Mouse (Mus musculus): Measurements from ENCODE around the gene Agbl5. TPM values are rescaled to one million over a fixed set of nuclear protein-coding genes. Genes with fewer than 3 reads are reported as not detected.
A peak's percentile ranks its signal among the peaks of the same experiment; 100 is the strongest.

Gene Agbl5
- polyA plus RNA-seq, 1 experiment from 2014 or later: 5.7 TPM

- peaks cover 10% of the 10 kb centered on the region for H3K36me3 ChIP-seq (ENCODE audit: control insufficient read depth, insufficient read depth)
- H3K4me2 ChIP-seq (ENCODE audit: low read depth, low read length): peak overlapping the region; percentile 95
- peaks cover 12% of the 10 kb centered on the region for H3K27me3 ChIP-seq (ENCODE audit: control insufficient read depth, insufficient read depth, low read depth, low read length)
- ATAC-seq (ENCODE audit: low read depth): peak; percentile 89
- peak overlapping the region; percentile 82 for H3K9ac ChIP-seq (ENCODE audit: low read depth, low read length)
- under 1% methylated on average over 31 of the region's 31 CpGs for WGBS (ENCODE audit: insufficient replicate concordance)
- H3K4me1 ChIP-seq (ENCODE audit: control insufficient read depth, low read depth, low read length): peaks cover 15% of the 10 kb centered on the region
- H3K9me3 ChIP-seq (replicated peaks; ENCODE audit: control insufficient read depth, low read length): no peaks in the 10 kb centered on the region
- peak overlapping the region; percentile 59 for H3K27ac ChIP-seq (ENCODE audit: low read length)
- H3K4me3 ChIP-seq (ENCODE audit: low read depth, low read length): peak overlapping the region; percentile 84
These were observed 61.3 kb downstream of the Agbl5 start for GRCm38 (mm10) chr5:30949654-30950326.

GRCm38 (mm10) chr5:30950451-30950850 lies 62.0 kb downstream of the Agbl5 start:
- Histone ChIP-seq H3K4me1 (ENCODE audit: control insufficient read depth, low read depth, low read length) (peaks cover 12% of the 10 kb centered on the region), H3K9ac (ENCODE audit: low read depth, low read length) (peak overlapping the region; percentile 82), H3K4me3 (ENCODE audit: low read depth, low read length) (peak overlapping the region; percentile 84), H3K4me2 (ENCODE audit: low read depth, low read length) (peak overlapping the region; percentile 95), H3K27me3 (ENCODE audit: control insufficient read depth, insufficient read depth, low read depth, low read length) (peaks cover 6% of the 10 kb centered on the region), H3K9me3 (replicated peaks; ENCODE audit: control insufficient read depth, low read length) (no peaks in the 10 kb centered on the region), H3K36me3 (ENCODE audit: control insufficient read depth, insufficient read depth) (peaks cover 15% of the 10 kb centered on the region), H3K27ac (ENCODE audit: low read length) (peak overlapping the region; percentile 59)
- WGBS (ENCODE audit: insufficient replicate concordance): 63% methylated on average over 4 of the region's 4 CpGs
- ATAC-seq (ENCODE audit: low read depth): no peak

GRCm38 (mm10) chr5:30950922-30951321 lies 62.4 kb downstream of the Agbl5 start:
- Histone ChIP-seq H3K9ac (ENCODE audit: low read depth, low read length) (no peak overlapping the region), H3K4me2 (ENCODE audit: low read depth, low read length) (peak overlapping the region; percentile 95), H3K27me3 (ENCODE audit: control insufficient read depth, insufficient read depth, low read depth, low read length) (peaks cover 1% of the 10 kb centered on the region; the same call in 1 of the 2 replicates), H3K9me3 (replicated peaks; ENCODE audit: control insufficient read depth, low read length) (no peaks in the 10 kb centered on the region), H3K27ac (ENCODE audit: low read length) (no peak overlapping the region), H3K36me3 (ENCODE audit: control insufficient read depth, insufficient read depth) (peaks cover 19% of the 10 kb centered on the region), H3K4me3 (ENCODE audit: low read depth, low read length) (peak overlapping the region; percentile 12; the same call in 1 of the 2 replicates), H3K4me1 (ENCODE audit: control insufficient read depth, low read depth, low read length) (peaks cover 12% of the 10 kb centered on the region)
- 93% methylated on average over 2 of the region's 2 CpGs for WGBS (ENCODE audit: insufficient replicate concordance)
- no peak for ATAC-seq (ENCODE audit: low read depth)

GRCm38 (mm10) chr5:30951706-30952105 lies 63.2 kb downstream of the Agbl5 start:
- H3K27me3 ChIP-seq (ENCODE audit: control insufficient read depth, insufficient read depth, low read depth, low read length): no peaks in the 10 kb centered on the region
- H3K27ac ChIP-seq (ENCODE audit: low read length): no peak overlapping the region
- H3K9ac ChIP-seq (ENCODE audit: low read depth, low read length): no peak overlapping the region
- no peak for ATAC-seq (ENCODE audit: low read depth)
- H3K36me3 ChIP-seq (ENCODE audit: control insufficient read depth, insufficient read depth): peaks cover 20% of the 10 kb centered on the region
- no peak overlapping the region for H3K4me3 ChIP-seq (ENCODE audit: low read depth, low read length)
- no peak overlapping the region for H3K4me2 ChIP-seq (ENCODE audit: low read depth, low read length)
- WGBS (ENCODE audit: insufficient replicate concordance): 66% methylated on average over 6 of the region's 6 CpGs
- no peaks in the 10 kb centered on the region for H3K9me3 ChIP-seq (replicated peaks; ENCODE audit: control insufficient read depth, low read length)
- H3K4me1 ChIP-seq (ENCODE audit: control insufficient read depth, low read depth, low read length): peaks cover 12% of the 10 kb centered on the region

GRCm38 (mm10) chr5:30952551-30952950 lies 64.1 kb downstream of the Agbl5 start:
- H3K4me2 ChIP-seq (ENCODE audit: low read depth, low read length): no peak overlapping the region
- no peaks in the 10 kb centered on the region for H3K9me3 ChIP-seq (replicated peaks; ENCODE audit: control insufficient read depth, low read length)
- no peak overlapping the region for H3K27ac ChIP-seq (ENCODE audit: low read length)
- WGBS (ENCODE audit: insufficient replicate concordance): 62% methylated on average over 5 of the region's 5 CpGs
- H3K27me3 ChIP-seq (ENCODE audit: control insufficient read depth, insufficient read depth, low read depth, low read length): no peaks in the 10 kb centered on the region
- peaks cover 21% of the 10 kb centered on the region for H3K36me3 ChIP-seq (ENCODE audit: control insufficient read depth, insufficient read depth)
- peaks cover 12% of the 10 kb centered on the region for H3K4me1 ChIP-seq (ENCODE audit: control insufficient read depth, low read depth, low read length)
- no peak for ATAC-seq (ENCODE audit: low read depth)
- no peak overlapping the region for H3K9ac ChIP-seq (ENCODE audit: low read depth, low read length)
- H3K4me3 ChIP-seq (ENCODE audit: low read depth, low read length): no peak overlapping the region

- Histone ChIP-seq H3K36me3 (ENCODE audit: control insufficient read depth, insufficient read depth) (peaks cover 27% of the 10 kb centered on the region), H3K4me1 (ENCODE audit: control insufficient read depth, low read depth, low read length) (peaks cover 22% of the 10 kb centered on the region), H3K9ac (ENCODE audit: low read depth, low read length) (no peak overlapping the region), H3K27ac (ENCODE audit: low read length) (no peak overlapping the region), H3K4me3 (ENCODE audit: low read depth, low read length) (no peak overlapping the region), H3K27me3 (ENCODE audit: control insufficient read depth, insufficient read depth, low read depth, low read length) (no peaks in the 10 kb centered on the region), H3K9me3 (replicated peaks; ENCODE audit: control insufficient read depth, low read length) (no peaks in the 10 kb centered on the region), H3K4me2 (ENCODE audit: low read depth, low read length) (no peak overlapping the region)
- ATAC-seq (ENCODE audit: low read depth): no peak
- WGBS (ENCODE audit: insufficient replicate concordance): 84% methylated on average over 6 of the region's 6 CpGs
These were observed 65.6 kb downstream of the Agbl5 start for GRCm38 (mm10) chr5:30954065-30954464.

GRCm38 (mm10) chr5:30954556-30954955 lies 66.1 kb downstream of the Agbl5 start:
- no peak for ATAC-seq (ENCODE audit: low read depth)
- H3K36me3 ChIP-seq (ENCODE audit: control insufficient read depth, insufficient read depth): peaks cover 27% of the 10 kb centered on the region
- WGBS (ENCODE audit: insufficient replicate concordance): 84% methylated on average over 9 of the region's 9 CpGs
- H3K27ac ChIP-seq (ENCODE audit: low read length): no peak overlapping the region
- no peak overlapping the region for H3K9ac ChIP-seq (ENCODE audit: low read depth, low read length)
- no peaks in the 10 kb centered on the region for H3K9me3 ChIP-seq (replicated peaks; ENCODE audit: control insufficient read depth, low read length)
- H3K4me1 ChIP-seq (ENCODE audit: control insufficient read depth, low read depth, low read length): peaks cover 22% of the 10 kb centered on the region
- no peak overlapping the region for H3K4me3 ChIP-seq (ENCODE audit: low read depth, low read length)
- no peaks in the 10 kb centered on the region for H3K27me3 ChIP-seq (ENCODE audit: control insufficient read depth, insufficient read depth, low read depth, low read length)
- no peak overlapping the region for H3K4me2 ChIP-seq (ENCODE audit: low read depth, low read length)

- Histone ChIP-seq H3K36me3 (ENCODE audit: control insufficient read depth, insufficient read depth) (peaks cover 27% of the 10 kb centered on the region), H3K4me1 (ENCODE audit: control insufficient read depth, low read depth, low read length) (peaks cover 21% of the 10 kb centered on the region), H3K4me2 (ENCODE audit: low read depth, low read length) (no peak overlapping the region), H3K27me3 (ENCODE audit: control insufficient read depth, insufficient read depth, low read depth, low read length) (no peaks in the 10 kb centered on the region), H3K27ac (ENCODE audit: low read length) (no peak overlapping the region), H3K9me3 (replicated peaks; ENCODE audit: control insufficient read depth, low read length) (no peaks in the 10 kb centered on the region), H3K9ac (ENCODE audit: low read depth, low read length) (no peak overlapping the region), H3K4me3 (ENCODE audit: low read depth, low read length) (no peak overlapping the region)
- no peak for ATAC-seq (ENCODE audit: low read depth)
- 83% methylated on average over 6 of the region's 6 CpGs for WGBS (ENCODE audit: insufficient replicate concordance)
These were observed 67.3 kb downstream of the Agbl5 start for GRCm38 (mm10) chr5:30955751-30956150.

Data from liver, embryonic 16.5 days (tissue).